Mouse (Mus musculus): ENCODE measurements around the gene Cldn14. TPM values are rescaled to one million over a fixed set of nuclear protein-coding genes. Genes with fewer than 3 reads are reported as not detected.

Cldn14 gene
- total and polyA plus RNA-seq, 3 experiments = not detected

- Histone ChIP-seq H3K36me3 (ENCODE audit: control insufficient read depth in 1 of 2, insufficient read depth in 2 of 2, low read length in 2 of 2) (no peaks in the 10 kb centered on the region), H3K27ac (ENCODE audit: control insufficient read depth, low read depth, low read length) (no peak overlapping the region), H3K27me3 (ENCODE audit: control insufficient read depth in 1 of 2, insufficient read depth in 2 of 2, low read length in 2 of 2) (peaks cover 3 to 6% of the 10 kb centered on the region in 2 experiments), H3K9me3 (replicated peaks; ENCODE audit: insufficient read depth, low read length) (no peaks in the 10 kb centered on the region), H3K4me1 (ENCODE audit: control insufficient read depth in 1 of 2, insufficient read depth in 2 of 2, low read length in 2 of 2) (0 out of 4 replicates have a peak, but pooled peaks cover 0 to 2% of the 10 kb centered on the region in 2 experiments), H3K79me2 (ENCODE audit: control insufficient read depth, insufficient read depth, low read length, poor library complexity) (no peaks in the 10 kb centered on the region), H3K9ac (ENCODE audit: control insufficient read depth, low read depth, low read length, poor library complexity, severe bottlenecking) (no peak overlapping the region), H3K4me3 (ENCODE audit: control insufficient read depth in 1 of 2, insufficient read depth in 1 of 2, low read depth in 2 of 2, low read length in 2 of 2) (no peak overlapping the region)
- TF ChIP-seq USF2 (IDR thresholded peaks at IDR 0.05; ENCODE audit: borderline replicate concordance in 1 of 2, insufficient read depth in 1 of 2, low read depth in 1 of 2, low read length in 2 of 2) (no peak), E2F4 (IDR thresholded peaks at IDR 0.05; ENCODE audit: borderline replicate concordance, low read depth, low read length) (no peak), GABPA (IDR thresholded peaks at IDR 0.05; ENCODE audit: low read depth, low read length) (no peak), ELF1 (IDR thresholded peaks at IDR 0.05; ENCODE audit: low read depth, low read length) (no peak), RCOR1 (IDR thresholded peaks at IDR 0.05; ENCODE audit: low read depth, low read length) (no peak), ZC3H11A (IDR thresholded peaks at IDR 0.05; ENCODE audit: low read depth, low read length) (no peak), CHD1 (IDR thresholded peaks at IDR 0.05; ENCODE audit: low read depth, low read length) (no peak), KAT2A (conservative IDR thresholded peaks at IDR 0.05; ENCODE audit: low read depth, low read length) (no peak), RAD21 (IDR thresholded peaks at IDR 0.05; ENCODE audit: low read depth, low read length) (no peak), CHD2 (IDR thresholded peaks at IDR 0.05; ENCODE audit: low read length) (no peak), MAZ (IDR thresholded peaks at IDR 0.05; ENCODE audit: low read depth, low read length) (no peak), TAL1 (IDR thresholded peaks at IDR 0.05; ENCODE audit: low read length) (no peak)
- DNase-seq (ENCODE audit: low read depth, low spot score) = no peak
Measured at GRCm38 (mm10) chr16:94001366-94001765, 7.3 kb downstream of the Cldn14 start.

GRCm38 (mm10) chr16:93998895-93999294 lies 9.7 kb downstream of the Cldn14 start:
- H3K27me3 ChIP-seq (ENCODE audit: control insufficient read depth in 1 of 2, insufficient read depth in 2 of 2, low read length in 2 of 2) = peaks cover 0 to 4% of the 10 kb centered on the region in 2 experiments
- DNase-seq (ENCODE audit: low read depth, low spot score) = no peak
- no peak overlapping the region for H3K9ac ChIP-seq (ENCODE audit: control insufficient read depth, low read depth, low read length, poor library complexity, severe bottlenecking)
- no peaks in the 10 kb centered on the region for H3K9me3 ChIP-seq (replicated peaks; ENCODE audit: insufficient read depth, low read length)
- H3K4me1 ChIP-seq (ENCODE audit: control insufficient read depth in 1 of 2, insufficient read depth in 2 of 2, low read length in 2 of 2) = no peaks in the 10 kb centered on the region
- no peak overlapping the region for H3K27ac ChIP-seq (ENCODE audit: control insufficient read depth, low read depth, low read length)
- no peak for TF ChIP-seq RAD21 (IDR thresholded peaks at IDR 0.05; ENCODE audit: low read depth, low read length)
- no peak for TF ChIP-seq USF1 (IDR thresholded peaks at IDR 0.05; ENCODE audit: low read depth, low read length)
- TF ChIP-seq NRF1 (IDR thresholded peaks at IDR 0.05; ENCODE audit: insufficient read depth, low read depth, low read length, poor library complexity, severe bottlenecking) = no peak
- no peak for TF ChIP-seq POLR2AphosphoS2 (IDR thresholded peaks at IDR 0.05; ENCODE audit: low read length)
- TF ChIP-seq BHLHE40 (IDR thresholded peaks at IDR 0.05; ENCODE audit: borderline replicate concordance, low read depth, low read length) = no peak
- TF ChIP-seq MYB (IDR thresholded peaks at IDR 0.05; ENCODE audit: low read depth, low read length) = no peak
- TF ChIP-seq ELF1 (IDR thresholded peaks at IDR 0.05; ENCODE audit: low read depth, low read length) = no peak
- no peak overlapping the region for H3K4me3 ChIP-seq (ENCODE audit: control insufficient read depth in 1 of 2, insufficient read depth in 1 of 2, low read depth in 2 of 2, low read length in 2 of 2)
- H3K79me2 ChIP-seq (ENCODE audit: control insufficient read depth, insufficient read depth, low read length, poor library complexity) = no peaks in the 10 kb centered on the region
- H3K36me3 ChIP-seq (ENCODE audit: control insufficient read depth in 1 of 2, insufficient read depth in 2 of 2, low read length in 2 of 2) = no peaks in the 10 kb centered on the region

Data from MEL (cell line).